Mouse (Mus musculus): ENCODE measurements around the gene Syn3.

The Syn3 gene

GRCm38 (mm10) chr10:86107681-86108080 is 391.0 kb downstream of the Syn3 start:
- DNase-seq (ENCODE audit: low read depth, low spot score), result no peak

GRCm38 (mm10) chr10:86103976-86104375 is 394.7 kb downstream of the Syn3 start:
- DNase-seq (ENCODE audit: low read depth, low spot score), result no peak

- DNase-seq (ENCODE audit: low read depth, low spot score), result no peak
These were observed 398.3 kb downstream of the Syn3 start for GRCm38 (mm10) chr10:86100281-86100851.

GRCm38 (mm10) chr10:86098363-86098762 is 400.3 kb downstream of the Syn3 start:
- no peak for DNase-seq (ENCODE audit: low read depth, low spot score)

GRCm38 (mm10) chr10:86093109-86094035 is 405.3 kb downstream of the Syn3 start:
- no peak for DNase-seq (ENCODE audit: low read depth, low spot score)

GRCm38 (mm10) chr10:86091919-86092318 is 406.8 kb downstream of the Syn3 start:
- DNase-seq (ENCODE audit: low read depth, low spot score), result no peak

- no peak for DNase-seq (ENCODE audit: low read depth, low spot score)
These were observed 418.8 kb downstream of the Syn3 start for GRCm38 (mm10) chr10:86079921-86080320.

GRCm38 (mm10) chr10:86078761-86079160 is 419.9 kb downstream of the Syn3 start:
- DNase-seq (ENCODE audit: low read depth, low spot score), result no peak

GRCm38 (mm10) chr10:86077272-86077671 is 421.4 kb downstream of the Syn3 start:
- no peak for DNase-seq (ENCODE audit: low read depth, low spot score)

GRCm38 (mm10) chr10:86074971-86075711 is 423.6 kb downstream of the Syn3 start:
- no peak for DNase-seq (ENCODE audit: low read depth, low spot score)

- no peak for DNase-seq (ENCODE audit: low read depth, low spot score)
These were observed 424.6 kb downstream of the Syn3 start for GRCm38 (mm10) chr10:86074134-86074533.

GRCm38 (mm10) chr10:86070751-86071150 is 427.9 kb downstream of the Syn3 start:
- DNase-seq (ENCODE audit: low read depth, low spot score), result no peak

GRCm38 (mm10) chr10:86069341-86069740 is 429.4 kb downstream of the Syn3 start:
- no peak for DNase-seq (ENCODE audit: low read depth, low spot score)

- no peak for DNase-seq (ENCODE audit: low read depth, low spot score)
These were observed 430.8 kb downstream of the Syn3 start for GRCm38 (mm10) chr10:86067911-86068310.

GRCm38 (mm10) chr10:86066651-86067050 is 432.0 kb downstream of the Syn3 start:
- no peak for DNase-seq (ENCODE audit: low read depth, low spot score)

GRCm38 (mm10) chr10:86065661-86066060 is 433.0 kb downstream of the Syn3 start:
- DNase-seq (ENCODE audit: low read depth, low spot score), result no peak

GRCm38 (mm10) chr10:86064937-86065336 is 433.8 kb downstream of the Syn3 start:
- peak; percentile 56 for DNase-seq (ENCODE audit: low read depth, low spot score)

- DNase-seq (ENCODE audit: low read depth, low spot score), result no peak
These were observed 435.7 kb downstream of the Syn3 start for GRCm38 (mm10) chr10:86063018-86063384.

GRCm38 (mm10) chr10:86062261-86063017 is 436.3 kb downstream of the Syn3 start:
- DNase-seq (ENCODE audit: low read depth, low spot score), result no peak

GRCm38 (mm10) chr10:86060267-86060666 is 438.4 kb downstream of the Syn3 start:
- DNase-seq (ENCODE audit: low read depth, low spot score), result no peak

- DNase-seq (ENCODE audit: low read depth, low spot score), result no peak
These were observed 441.0 kb downstream of the Syn3 start for GRCm38 (mm10) chr10:86057712-86058111.

GRCm38 (mm10) chr10:86057286-86057685 is 441.4 kb downstream of the Syn3 start:
- no peak for DNase-seq (ENCODE audit: low read depth, low spot score)
